In genomic region chr9:83353316-83353715, GRCm38 (mm10) we compare ENCODE assay signal across 17 mouse cellular contexts.
DNase-seq lines count a peak whose midpoint lies in the region.
"Had no signal": no experiment of that assay in that cellular context is flagged by ENCODE, and none has a peak within 500 bp of the region (broad histone marks: within the 10 kb centered on the region; RNA-seq: fewer than 3 reads in every experiment).

No protein-coding gene starts in this region.

- peak; percentile 16 for DNase-seq in Muller cell, postnatal 12 days (ENCODE audit: inconsistent ontology term)
- DNase-seq in adrenal gland, adult 8-10 months = peak; percentile 54
- DNase-seq in adrenal gland, postnatal 36 days = peak; percentile 23 to 46
- peak; percentile 3 for DNase-seq in embryo, embryonic 11 days
- DNase-seq in left cerebral cortex, adult 8-10 months (ENCODE audit: low spot score in 2 of 2) = no peak
- no peak for DNase-seq in layer of hippocampus, postnatal 36 days
- no peak for DNase-seq in ovary, postnatal 10 days (ENCODE audit: low spot score)
- DNase-seq: cerebellum, adult 11 months; cerebellum, adult 8-10 months; cerebellum, postnatal 10 days; cerebellum, postnatal 36 days; gastrocnemius, postnatal 10 days; gastrocnemius, postnatal 36 days; heart, adult 2 months; heart, postnatal 14 days; heart, postnatal 4 days; kidney, adult 2 months had no signal

Comparison
In these comparisons a context has a peak if more than half of its experiments do, and no peak if none do; other contexts are left out.
1. DNase-seq: peak in Muller cell, postnatal 12 days (single experiment), adrenal gland, adult 8-10 months (single experiment), adrenal gland, postnatal 36 days (2 of 2) and embryo, embryonic 11 days (single experiment); none in left cerebral cortex, adult 8-10 months (0 of 2), layer of hippocampus, postnatal 36 days (0 of 2) and ovary, postnatal 10 days (single experiment).